Mouse (Mus musculus) left cerebral cortex, adult 18-20 months (tissue): ENCODE measurements around the gene Ppp2r5a. TPM values are rescaled to one million over a fixed set of nuclear protein-coding genes. Genes with fewer than 3 reads are reported as not detected.
"Not testable (repeated sequence)": the region's sequence is repeated elsewhere in the genome, so short reads cannot be mapped to it uniquely, and the experiment has no call there.

Experiments used
- DNase-seq, 2 experiments: peaks; one replicate each; pipeline ENCODE4 v3.0.0; 2021 to 2022; ENCODE audit warnings: low spot score in 2 of 2, mixed read lengths in 1 of 2
- long read RNA-seq, 2 experiments: library from polyadenylated mRNA; stranded (forward); transcript quantifications; one replicate each; pipeline ENCODE4 v2.0.0; 2021
- total RNA-seq, 2 experiments: library from RNA; stranded (reverse); gene quantifications; 2 replicates each; pipeline ENCODE4 v1.2.3; 2021

Ppp2r5a gene
- total RNA-seq = 10 to 100 TPM; 89.2 to 94.1 TPM
- long read RNA-seq, experiment 1, transcript Ppp2r5a-201 (13 exons, 3,088 nt) = major isoform, 141 of 159 reads
- long read RNA-seq, experiment 1, partial matches to known transcripts = 5 of 159 reads
- long read RNA-seq, experiment 1, other reads (novel, unspliced or antisense) = 13 of 159 reads
- long read RNA-seq, experiment 2, transcript Ppp2r5a-201 (13 exons, 3,088 nt) = major isoform, 103 of 119 reads
- long read RNA-seq, experiment 2, partial matches to known transcripts = 4 of 119 reads
- long read RNA-seq, experiment 2, other reads (novel, unspliced or antisense) = 12 of 119 reads

- DNase-seq = no peak
These were observed at the start of gene Ppp2r5a for GRCm38 (mm10) chr1:191403074-191403473. Gene Ppp2r5a (minus strand): TSS chr1:191403272.

GRCm38 (mm10) chr1:191450614-191451013, 47.5 kb upstream of the Ppp2r5a start:
- no peak for DNase-seq

- no peak for DNase-seq
These were observed 46.5 kb upstream of the Ppp2r5a start for GRCm38 (mm10) chr1:191449537-191449936.

GRCm38 (mm10) chr1:191447391-191448016, 44.4 kb upstream of the Ppp2r5a start:
- DNase-seq = no peak

- no peak for DNase-seq
These were observed 43.2 kb upstream of the Ppp2r5a start for GRCm38 (mm10) chr1:191446307-191446706.

- DNase-seq = no peak
These were observed 42.8 kb upstream of the Ppp2r5a start for GRCm38 (mm10) chr1:191445831-191446258.

- DNase-seq = no peak
These were observed 42.3 kb upstream of the Ppp2r5a start for GRCm38 (mm10) chr1:191445401-191445800.

- DNase-seq = no peak
These were observed 41.4 kb upstream of the Ppp2r5a start for GRCm38 (mm10) chr1:191444467-191444866.

GRCm38 (mm10) chr1:191439011-191439410, 35.9 kb upstream of the Ppp2r5a start:
- no peak for DNase-seq

- DNase-seq = peak in 1 of 2 experiments; percentile 34
These were observed 35.5 kb upstream of the Ppp2r5a start for GRCm38 (mm10) chr1:191438546-191438945.

GRCm38 (mm10) chr1:191436647-191437046, 33.6 kb upstream of the Ppp2r5a start:
- no peak for DNase-seq

GRCm38 (mm10) chr1:191435359-191435758, 32.3 kb upstream of the Ppp2r5a start:
- DNase-seq = peak; percentile 48 to 56

- DNase-seq = no peak
These were observed 29.5 kb upstream of the Ppp2r5a start for GRCm38 (mm10) chr1:191432531-191432930.

- DNase-seq = no peak
These were observed 29.0 kb upstream of the Ppp2r5a start for GRCm38 (mm10) chr1:191432023-191432422.

GRCm38 (mm10) chr1:191430121-191430520, 27.0 kb upstream of the Ppp2r5a start:
- DNase-seq = no peak

- no peak for DNase-seq
These were observed 22.8 kb upstream of the Ppp2r5a start for GRCm38 (mm10) chr1:191425884-191426283.

- DNase-seq = no peak
These were observed 20.1 kb upstream of the Ppp2r5a start for GRCm38 (mm10) chr1:191423201-191423600.

GRCm38 (mm10) chr1:191422714-191423113, 19.6 kb upstream of the Ppp2r5a start:
- not testable (repeated sequence) for DNase-seq

- no peak for DNase-seq
These were observed 19.1 kb upstream of the Ppp2r5a start for GRCm38 (mm10) chr1:191422164-191422563.

- no peak for DNase-seq
These were observed 18.4 kb upstream of the Ppp2r5a start for GRCm38 (mm10) chr1:191421426-191421999.

- no peak for DNase-seq
These were observed 17.9 kb upstream of the Ppp2r5a start for GRCm38 (mm10) chr1:191420930-191421404.
